Mouse (Mus musculus): ENCODE measurements around the gene Numa1.

DNA sequence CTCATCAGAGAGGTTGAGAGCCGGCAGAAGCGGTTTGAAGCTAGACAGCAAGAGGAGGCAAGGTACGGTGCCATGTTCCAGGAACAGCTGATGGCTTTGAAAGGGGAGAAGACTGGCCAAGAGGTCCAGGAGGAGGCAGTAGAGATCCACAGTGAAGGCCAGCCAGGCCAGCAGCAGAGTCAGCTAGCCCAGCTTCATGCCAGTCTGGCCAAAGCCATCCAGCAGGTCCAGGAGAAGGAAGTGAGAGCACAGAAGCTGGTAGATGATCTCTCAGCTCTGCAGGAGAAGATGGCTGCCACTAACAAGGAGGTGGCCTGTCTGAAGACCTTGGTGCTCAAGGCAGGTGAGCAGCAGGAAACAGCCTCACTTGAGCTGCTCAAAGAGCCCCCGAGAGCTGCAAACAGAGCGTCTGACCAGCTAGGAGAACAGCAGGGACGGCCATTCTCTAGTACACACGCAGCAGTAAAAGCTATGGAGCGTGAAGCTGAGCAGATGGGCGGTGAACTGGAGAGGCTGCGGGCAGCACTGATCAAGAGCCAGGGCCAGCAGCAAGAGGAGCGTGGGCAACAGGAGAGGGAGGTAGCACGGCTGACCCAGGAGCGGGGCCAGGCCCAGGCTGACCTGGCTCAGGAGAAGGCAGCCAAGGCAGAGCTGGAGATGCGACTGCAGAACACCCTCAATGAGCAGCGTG, 65.7 kb downstream of the Numa1 start:
- peak; percentile 49 for TF ChIP-seq CTCF (IDR thresholded peaks at IDR 0.05; ENCODE audit: borderline replicate concordance, insufficient read depth, low read depth, low read length)
- TF ChIP-seq POLR2A (IDR thresholded peaks at IDR 0.05; ENCODE audit: borderline replicate concordance, insufficient read depth, low read length): no peak
